Mouse (Mus musculus) heart, postnatal 14 days (tissue): ENCODE results near the gene Krtap4-7. TPM values are rescaled to one million over a fixed set of nuclear protein-coding genes. Genes with fewer than 3 reads are reported as not detected.
"Not testable (repeated sequence)": the region's sequence is repeated elsewhere in the genome, so short reads cannot be mapped to it uniquely, and the experiment has no call there.

ENCODE experiments used
- DNase-seq, 2 experiments: peaks; one replicate each; pipeline ENCODE4 v3.0.0; 2021 to 2022
- intact Hi-C: fragments of 180-260 bp; cut with DNase I; formaldehyde crosslinking; loops from one replicate; pipeline ENCODE4 v1.15.1; 2025
- total RNA-seq, 2 experiments: library from RNA; stranded (reverse); gene quantifications; 2 replicates each; pipeline ENCODE4 v1.2.3; 2021

The Krtap4-7 gene
- total RNA-seq, 2 experiments from 2014 or later, result not detected

DNA sequence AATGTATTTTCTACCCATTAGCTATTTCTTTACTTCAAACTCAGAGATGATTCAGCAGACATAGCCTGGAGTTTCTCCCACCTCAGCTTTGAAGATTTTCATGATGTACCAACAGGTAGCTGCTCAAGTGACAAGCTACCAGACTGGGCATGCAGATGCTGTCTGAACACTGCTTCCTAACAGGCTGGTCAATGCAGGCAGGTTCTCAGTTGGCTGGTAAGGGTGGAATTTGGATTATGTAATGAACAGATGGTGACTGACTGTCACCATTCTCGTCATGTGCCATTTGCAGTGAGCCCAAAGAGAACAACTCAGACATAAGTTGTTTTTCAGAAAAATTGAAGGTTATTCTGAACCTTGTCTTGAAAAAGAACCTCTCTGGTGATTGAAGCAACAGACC is 34.8 kb downstream of the Krtap4-7 start:
- no peak for DNase-seq
- intact Hi-C loops, result no loop called here

DNA sequence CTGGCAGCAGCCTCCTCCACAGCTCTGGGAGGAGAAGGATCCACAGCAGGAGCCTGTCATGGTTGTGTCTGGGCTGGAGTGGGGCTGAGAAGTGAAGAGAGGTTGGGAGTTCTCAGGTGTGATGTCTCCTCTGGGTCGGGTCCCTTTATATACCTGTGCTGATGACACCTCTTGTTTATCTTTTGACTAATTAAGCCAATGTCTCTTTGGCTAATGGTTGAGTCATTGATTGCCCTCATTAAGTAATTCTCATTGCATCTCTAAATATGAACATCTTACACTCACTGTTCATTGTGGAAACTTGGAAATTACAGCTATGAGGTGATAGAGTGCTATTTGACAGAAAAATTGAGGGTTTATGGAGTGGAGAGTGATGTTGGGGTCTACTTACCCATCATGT is 40.7 kb downstream of the Krtap4-7 start, which contains the start of gene Gm11938:
Gm11938 (minus strand) TSS at position 101 of the 400 bp plus-strand sequence.
- DNase-seq, intact Hi-C loops: not testable (repeated sequence)

DNA sequence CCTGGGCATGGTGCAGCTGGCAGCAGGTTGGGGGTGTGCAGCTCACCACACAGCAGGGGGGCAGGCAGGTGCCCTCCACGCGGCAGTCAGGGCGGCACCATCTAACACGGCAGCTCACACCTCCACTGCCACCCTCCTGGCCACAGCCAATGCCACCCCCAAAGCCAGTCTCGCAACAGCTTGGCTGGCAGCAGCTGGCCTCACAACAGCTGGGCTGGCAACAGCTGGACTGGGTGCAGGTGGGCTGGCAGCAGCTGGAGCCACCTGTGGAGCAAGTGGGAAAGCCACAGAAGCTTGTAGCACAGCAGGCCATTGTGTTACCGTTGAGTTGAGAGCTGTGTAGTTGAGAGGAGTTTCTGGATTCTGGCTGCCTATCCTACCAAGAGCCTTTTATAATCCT is 46.1 kb downstream of the Krtap4-7 start, which contains the start of gene Krtap9-3:
Krtap9-3 (minus strand) TSS at position 364 of the 400 bp plus-strand sequence.
- intact Hi-C loops, DNase-seq: not testable (repeated sequence)

Other genes with a start within 250 kb of the Krtap4-7 start
- gene Krt12, start 221.8 kb downstream of the Krtap4-7 start, total RNA-seq, result not detected
- under 1 TPM; 0.14 to 0.22 TPM for gene Krt20, start 205.9 kb downstream of the Krtap4-7 start, total RNA-seq
- gene Krt23, start 151.0 kb downstream of the Krtap4-7 start, total RNA-seq, result not detected
- not detected for gene Krt39, start 122.8 kb downstream of the Krtap4-7 start, total RNA-seq
- not detected for gene Krt40, start 100.9 kb downstream of the Krtap4-7 start, total RNA-seq
- gene Krtap3-3, start 93.2 kb downstream of the Krtap4-7 start, total RNA-seq, result not detected
- gene Krtap3-2, start 87.2 kb downstream of the Krtap4-7 start, total RNA-seq, result not detected
- gene Gm11939, start 84.6 kb downstream of the Krtap4-7 start, total RNA-seq, result not detected
- gene Krtap3-1, start 77.5 kb downstream of the Krtap4-7 start, total RNA-seq, result not detected
- not detected for gene Krtap1-5, start 63.1 kb downstream of the Krtap4-7 start, total RNA-seq
- not detected for gene Krtap1-4, start 60.4 kb downstream of the Krtap4-7 start, total RNA-seq
- gene Krtap1-3, start 52.8 kb downstream of the Krtap4-7 start, total RNA-seq, result not detected
- gene Krtap9-3, start 46.0 kb downstream of the Krtap4-7 start, total RNA-seq, result not detected
- not detected for gene Gm11938, start 40.8 kb downstream of the Krtap4-7 start, total RNA-seq
- not detected for gene Gm11937, start 33.9 kb downstream of the Krtap4-7 start, total RNA-seq
- not detected for gene Krtap2-4, start 29.2 kb downstream of the Krtap4-7 start, total RNA-seq
- not detected for gene Gm11562, start 23.7 kb downstream of the Krtap4-7 start, total RNA-seq
- gene Krtap4-1, start 15.9 kb downstream of the Krtap4-7 start, total RNA-seq, result not detected
- not detected for gene Krtap4-2, start 9.0 kb downstream of the Krtap4-7 start, total RNA-seq
- gene Gm11555, start 6.1 kb upstream of the Krtap4-7 start, total RNA-seq, result not detected
- gene Gm11563, start 14.9 kb upstream of the Krtap4-7 start, total RNA-seq, result not detected
- not detected for gene Krtap4-6, start 21.9 kb upstream of the Krtap4-7 start, total RNA-seq
- gene Gm14190, start 46.7 kb upstream of the Krtap4-7 start, total RNA-seq, result not detected
- not detected for gene Gm14180, start 90.2 kb upstream of the Krtap4-7 start, total RNA-seq
- gene Gm11595, start 128.8 kb upstream of the Krtap4-7 start, total RNA-seq, result not detected
- not detected for gene Krtap4-8, start 136.6 kb upstream of the Krtap4-7 start, total RNA-seq
- gene Krtap4-9, start 141.1 kb upstream of the Krtap4-7 start, total RNA-seq, result not detected
- gene Gm11596, start 149.4 kb upstream of the Krtap4-7 start, total RNA-seq, result not detected
- not detected for gene Gm11569, start 154.8 kb upstream of the Krtap4-7 start, total RNA-seq
- not detected for gene Gm11554, start 160.4 kb upstream of the Krtap4-7 start, total RNA-seq
- not detected for gene Krtap4-13, start 165.8 kb upstream of the Krtap4-7 start, total RNA-seq
- not detected for gene Gm11564, start 171.6 kb upstream of the Krtap4-7 start, total RNA-seq
- not detected for gene 2300003K06Rik, start 194.0 kb upstream of the Krtap4-7 start, total RNA-seq
- gene Krtap4-16, start 207.5 kb upstream of the Krtap4-7 start, total RNA-seq, result not detected
- gene Gm11568, start 213.8 kb upstream of the Krtap4-7 start, total RNA-seq, result not detected
- gene Gm11559, start 220.4 kb upstream of the Krtap4-7 start, total RNA-seq, result not detected
- gene Krtap9-1, start 229.3 kb upstream of the Krtap4-7 start, total RNA-seq, result not detected
- gene Gm11567, start 235.1 kb upstream of the Krtap4-7 start, total RNA-seq, result not detected